Mouse (Mus musculus): ENCODE results near the gene Numbl.

GRCm38 (mm10) chr7:27325697-27326096, 67.5 kb downstream of the Numbl start:
- TF ChIP-seq CTCF (conservative IDR thresholded peaks at IDR 0.05; ENCODE audit: low read length) (no peak), NANOG (IDR thresholded peaks at IDR 0.05; ENCODE audit: borderline replicate concordance, low read length) (no peak), POU5F1 (IDR thresholded peaks at IDR 0.05; ENCODE audit: borderline replicate concordance, low read length) (no peak)

Measured in E14TG2a.4 (cell line).